Comparison of ENCODE assay signal across 17 mouse cellular contexts in the genomic region with DNA sequence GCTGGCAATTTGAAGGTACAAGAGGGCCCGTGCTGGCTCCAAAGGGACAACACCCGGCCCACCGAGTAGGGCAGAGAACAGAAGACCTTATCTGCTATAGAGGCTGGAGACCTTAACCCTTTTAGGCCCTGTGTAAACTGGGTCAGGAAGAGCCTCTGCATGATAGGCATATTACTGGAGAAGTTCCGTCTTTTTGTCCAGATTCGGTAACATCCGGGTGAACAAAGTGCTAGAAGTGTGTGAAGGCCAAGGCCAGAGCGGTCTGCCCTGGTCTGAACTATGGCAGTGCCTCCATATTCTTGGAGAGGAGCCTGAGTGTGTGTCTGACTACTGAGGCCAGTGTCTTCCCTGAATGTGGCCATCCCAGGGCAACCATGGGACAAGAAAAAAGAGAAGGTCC. TPM values are rescaled to one million over a fixed set of nuclear protein-coding genes. Genes with fewer than 3 reads are reported as not detected.
"Had no signal": no experiment of that assay in that cellular context is flagged by ENCODE, and none has a peak within 500 bp of the region (broad histone marks: within the 10 kb centered on the region; RNA-seq: fewer than 3 reads in every experiment).

Gene Gm20671 (minus strand): TSS at position 101 of the 400 bp plus-strand sequence.

- H3K27ac ChIP-seq: limb, embryonic 12.5 days; limb, embryonic 15.5 days; liver, embryonic 14.5 days; lung, embryonic 15.5 days; stomach, postnatal 0 days had no signal

- H3K4me3 ChIP-seq: limb, embryonic 12.5 days; limb, embryonic 15.5 days; lung, embryonic 15.5 days had no signal

- DNase-seq: kidney, adult 18-20 months; kidney, adult 9 months; kidney, postnatal 14 days; left cerebral cortex, postnatal 4 days; liver, postnatal 0 days; lung, postnatal 10 days; lung, postnatal 4 days; midbrain, embryonic 14.5 days; thymus, postnatal 36 days had no signal

- ATAC-seq: liver, postnatal 0 days had no signal

RNA-seq across cellular contexts. Expression of gene Gm20671, which starts in this region (rescaled TPM):
- total RNA-seq: layer of hippocampus, postnatal 14 days; left cerebral cortex, adult 8-10 months; left cerebral cortex, postnatal 14 days; left cerebral cortex, postnatal 4 days had no signal
